Mouse (Mus musculus): ENCODE results near the gene Ccdc8.

Ccdc8 gene

GRCm38 (mm10) chr7:16992451-16992807 lies at the start of gene Ccdc8:
Ccdc8 (plus strand) TSS chr7:16992708.
- in situ Hi-C loops (cut with MboI; ENCODE audit: low pct_unique_long_range_greater_than_20kb in 1 of 2, low sequenced_read_pairs in 2 of 2, unreplicated experiment in 1 of 2), result no loop called here

- in situ Hi-C loops (cut with MboI; ENCODE audit: low pct_unique_long_range_greater_than_20kb in 1 of 2, low sequenced_read_pairs in 2 of 2, unreplicated experiment in 1 of 2), result no loop called here
Measured at GRCm38 (mm10) chr7:16942861-16943260, 49.6 kb upstream of the Ccdc8 start.

GRCm38 (mm10) chr7:16944061-16944807 lies 48.3 kb upstream of the Ccdc8 start, which contains the start of gene Pnmal2:
Pnmal2 (plus strand) TSS chr7:16944682.
- in situ Hi-C loops (cut with MboI; ENCODE audit: low pct_unique_long_range_greater_than_20kb in 1 of 2, low sequenced_read_pairs in 2 of 2, unreplicated experiment in 1 of 2), result no loop called here

- in situ Hi-C loops (cut with MboI; ENCODE audit: low pct_unique_long_range_greater_than_20kb in 1 of 2, low sequenced_read_pairs in 2 of 2, unreplicated experiment in 1 of 2), result no loop called here
Measured at GRCm38 (mm10) chr7:16944808-16945315, 47.6 kb upstream of the Ccdc8 start.

GRCm38 (mm10) chr7:16945419-16945818 lies 47.1 kb upstream of the Ccdc8 start:
- in situ Hi-C loops (cut with MboI; ENCODE audit: low pct_unique_long_range_greater_than_20kb in 1 of 2, low sequenced_read_pairs in 2 of 2, unreplicated experiment in 1 of 2), result no loop called here

GRCm38 (mm10) chr7:16946441-16947348 lies 45.8 kb upstream of the Ccdc8 start:
- in situ Hi-C loops (cut with MboI; ENCODE audit: low pct_unique_long_range_greater_than_20kb in 1 of 2, low sequenced_read_pairs in 2 of 2, unreplicated experiment in 1 of 2), result no loop called here

GRCm38 (mm10) chr7:16947349-16947895 lies 45.1 kb upstream of the Ccdc8 start:
- in situ Hi-C loops (cut with MboI; ENCODE audit: low pct_unique_long_range_greater_than_20kb in 1 of 2, low sequenced_read_pairs in 2 of 2, unreplicated experiment in 1 of 2), result no loop called here

DNA sequence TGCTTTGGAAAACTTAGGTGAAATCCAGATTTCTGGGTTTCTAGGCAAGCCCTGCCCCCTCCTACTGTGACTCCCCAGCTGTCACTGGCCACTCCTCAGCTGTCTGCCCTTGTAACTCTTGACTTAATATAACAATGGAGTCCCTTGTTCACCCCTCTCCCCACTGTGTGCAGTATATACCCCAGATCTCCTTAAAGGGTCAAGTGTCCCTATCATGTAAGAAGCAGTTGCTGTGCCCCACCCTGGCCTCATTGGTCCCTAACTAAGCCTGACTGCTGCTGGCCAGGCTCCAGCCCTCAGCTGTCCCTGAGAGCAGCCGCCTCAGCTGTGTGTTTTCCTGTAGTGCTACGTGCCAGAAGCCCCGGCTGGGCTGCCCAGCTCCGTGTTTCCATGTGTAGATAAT lies 44.5 kb upstream of the Ccdc8 start:
- in situ Hi-C loops (cut with MboI; ENCODE audit: low pct_unique_long_range_greater_than_20kb in 1 of 2, low sequenced_read_pairs in 2 of 2, unreplicated experiment in 1 of 2), result no loop called here

GRCm38 (mm10) chr7:16948923-16949458 lies 43.5 kb upstream of the Ccdc8 start:
- in situ Hi-C loops (cut with MboI; ENCODE audit: low pct_unique_long_range_greater_than_20kb in 1 of 2, low sequenced_read_pairs in 2 of 2, unreplicated experiment in 1 of 2), result no loop called here

GRCm38 (mm10) chr7:16949908-16950841 lies 42.3 kb upstream of the Ccdc8 start:
- in situ Hi-C loops (cut with MboI; ENCODE audit: low pct_unique_long_range_greater_than_20kb in 1 of 2, low sequenced_read_pairs in 2 of 2, unreplicated experiment in 1 of 2), result loop anchor here (5.0 kb wide), 1 partner anchor 47 kb away; no protein-coding TSS in a partner anchor

GRCm38 (mm10) chr7:16950861-16951635 lies 41.5 kb upstream of the Ccdc8 start:
- in situ Hi-C loops (cut with MboI; ENCODE audit: low pct_unique_long_range_greater_than_20kb in 1 of 2, low sequenced_read_pairs in 2 of 2, unreplicated experiment in 1 of 2), result loop anchor here (5.0 kb wide), 1 partner anchor 46 kb away; no protein-coding TSS in a partner anchor

GRCm38 (mm10) chr7:16953776-16954175 lies 38.7 kb upstream of the Ccdc8 start:
- in situ Hi-C loops (cut with MboI; ENCODE audit: low pct_unique_long_range_greater_than_20kb in 1 of 2, low sequenced_read_pairs in 2 of 2, unreplicated experiment in 1 of 2), result loop anchor here (5.0 kb wide), 1 partner anchor 44 kb away; no protein-coding TSS in a partner anchor

DNA sequence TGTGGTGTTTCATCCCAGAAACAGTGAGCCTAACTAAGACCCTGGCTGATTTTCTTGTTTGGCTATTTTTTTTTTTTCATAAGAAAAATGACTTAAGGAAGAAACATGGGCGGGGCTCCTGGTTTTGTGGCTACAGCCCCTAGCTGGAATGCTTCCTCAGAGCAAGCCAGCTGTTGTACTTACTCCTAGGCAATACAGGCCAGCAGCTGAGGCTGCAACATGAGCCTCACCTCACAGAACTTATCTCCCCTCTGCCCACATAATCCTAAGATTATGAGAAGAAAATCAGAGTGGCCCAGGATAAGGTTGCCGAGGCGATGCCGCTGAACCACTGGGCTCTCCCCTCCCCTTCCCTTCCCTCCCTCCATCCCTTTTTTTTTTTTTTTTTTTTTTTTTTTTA lies 36.8 kb upstream of the Ccdc8 start:
- in situ Hi-C loops (cut with MboI; ENCODE audit: low pct_unique_long_range_greater_than_20kb in 1 of 2, low sequenced_read_pairs in 2 of 2, unreplicated experiment in 1 of 2), result no loop called here

DNA sequence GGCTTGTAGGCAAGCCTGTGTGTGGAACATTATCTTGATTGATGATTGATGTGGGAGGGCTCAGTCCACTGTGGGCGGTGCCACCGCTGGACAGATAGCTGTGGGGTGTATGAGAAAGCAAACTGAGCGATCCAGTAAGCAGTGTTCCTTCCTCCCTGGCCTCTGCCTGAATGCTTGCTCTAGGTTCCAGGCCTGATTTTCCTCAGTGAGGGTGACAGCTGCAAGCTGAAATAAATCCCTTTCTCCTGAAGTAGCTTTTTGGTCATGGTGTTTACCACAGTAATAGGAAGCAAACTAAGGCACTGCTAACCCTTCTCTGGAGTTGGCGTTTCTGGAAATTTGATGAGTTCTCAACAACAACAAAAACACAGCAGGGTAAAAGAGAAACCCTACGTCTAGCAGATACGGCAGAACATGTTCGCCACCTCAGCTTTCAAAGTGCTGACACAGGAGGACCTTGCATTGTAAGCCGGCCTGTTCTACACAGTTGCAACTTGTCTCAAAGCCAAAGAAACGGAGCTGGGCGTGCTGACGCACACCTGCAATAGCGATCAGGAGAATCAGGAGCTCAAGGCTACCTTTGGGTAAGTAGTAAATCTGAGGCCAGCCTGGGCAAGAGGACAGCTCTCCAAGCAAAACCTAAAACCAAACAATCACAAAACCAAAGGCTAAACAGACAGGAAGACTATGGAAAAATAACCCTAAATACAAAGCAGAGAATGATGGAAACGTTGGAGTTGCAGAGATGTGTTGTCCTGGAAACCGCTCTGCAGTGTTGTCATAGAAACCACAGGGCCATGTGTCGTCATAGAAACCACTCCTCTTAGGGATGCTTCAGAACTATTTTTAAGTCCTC lies 35.9 kb upstream of the Ccdc8 start:
- in situ Hi-C loops (cut with MboI; ENCODE audit: low pct_unique_long_range_greater_than_20kb in 1 of 2, low sequenced_read_pairs in 2 of 2, unreplicated experiment in 1 of 2), result no loop called here

DNA sequence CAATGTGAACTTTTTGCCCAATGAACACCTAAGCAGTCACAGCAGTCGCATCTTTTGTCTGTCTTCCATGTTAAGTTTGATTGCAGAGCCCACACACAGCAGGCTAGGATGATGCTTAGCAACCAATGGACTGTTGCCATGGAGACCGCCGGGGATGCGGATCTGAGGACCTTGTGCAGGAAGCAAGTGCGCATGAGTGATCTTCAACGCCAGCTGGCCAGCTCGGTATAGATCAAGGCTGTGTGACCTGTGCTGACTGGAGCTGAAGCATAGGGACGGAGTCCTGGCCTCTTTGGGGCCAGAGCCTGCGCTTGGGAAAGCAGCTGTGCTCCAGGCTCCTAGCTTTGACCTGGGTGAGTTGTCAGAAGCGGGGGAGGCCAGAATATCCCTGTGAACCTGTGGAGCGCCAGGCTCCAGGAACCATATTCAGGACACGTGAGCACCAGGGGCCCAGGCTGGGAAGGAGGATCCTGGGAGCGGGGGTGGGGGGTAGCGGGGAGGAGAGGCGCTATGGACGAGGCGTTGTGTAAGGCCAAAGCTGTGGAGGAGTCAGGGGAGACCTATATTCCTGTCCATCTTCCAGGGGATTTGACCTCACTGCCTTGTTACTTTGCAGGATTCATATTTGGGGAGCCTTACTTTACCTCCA lies 32.8 kb upstream of the Ccdc8 start, which contains the start of gene Pnmal1:
Gene Pnmal1, plus strand, starts transcription at position 141 of the 649 bp plus-strand sequence.
- in situ Hi-C loops (cut with MboI; ENCODE audit: low pct_unique_long_range_greater_than_20kb in 1 of 2, low sequenced_read_pairs in 2 of 2, unreplicated experiment in 1 of 2), result no loop called here

- in situ Hi-C loops (cut with MboI; ENCODE audit: low pct_unique_long_range_greater_than_20kb in 1 of 2, low sequenced_read_pairs in 2 of 2, unreplicated experiment in 1 of 2), result no loop called here
Measured at GRCm38 (mm10) chr7:16961678-16962077, 30.8 kb upstream of the Ccdc8 start.
